Mouse (Mus musculus): ENCODE results near the gene St7l.

- no peak for TF ChIP-seq CTCF (IDR thresholded peaks at IDR 0.05; ENCODE audit: low read depth)
- TF ChIP-seq EP300 (IDR thresholded peaks at IDR 0.05; ENCODE audit: low read depth), result no peak
Observed at GRCm38 (mm10) chr3:104952891-104953670, 89.3 kb downstream of the St7l start.
